Mouse (Mus musculus) adrenal gland, postnatal 4 days (tissue): ENCODE measurements around the gene Spsb4. TPM values are rescaled to one million over a fixed set of nuclear protein-coding genes. Genes with fewer than 3 reads are reported as not detected.
"Not testable (repeated sequence)": the region's sequence is repeated elsewhere in the genome, so short reads cannot be mapped to it uniquely, and the experiment has no call there.

Experiments
- DNase-seq, 2 experiments: peaks; one replicate each; pipeline ENCODE4 v3.0.0; 2021 to 2022; ENCODE audit warnings: low spot score in 2 of 2, mixed read lengths in 2 of 2
- total RNA-seq, 2 experiments: library from RNA; stranded (reverse); gene quantifications; 2 replicates each; pipeline ENCODE4 v1.2.3; 2021

Spsb4 gene
- total RNA-seq, 2 experiments from 2014 or later, result 4.5 to 10.1 TPM

DNA sequence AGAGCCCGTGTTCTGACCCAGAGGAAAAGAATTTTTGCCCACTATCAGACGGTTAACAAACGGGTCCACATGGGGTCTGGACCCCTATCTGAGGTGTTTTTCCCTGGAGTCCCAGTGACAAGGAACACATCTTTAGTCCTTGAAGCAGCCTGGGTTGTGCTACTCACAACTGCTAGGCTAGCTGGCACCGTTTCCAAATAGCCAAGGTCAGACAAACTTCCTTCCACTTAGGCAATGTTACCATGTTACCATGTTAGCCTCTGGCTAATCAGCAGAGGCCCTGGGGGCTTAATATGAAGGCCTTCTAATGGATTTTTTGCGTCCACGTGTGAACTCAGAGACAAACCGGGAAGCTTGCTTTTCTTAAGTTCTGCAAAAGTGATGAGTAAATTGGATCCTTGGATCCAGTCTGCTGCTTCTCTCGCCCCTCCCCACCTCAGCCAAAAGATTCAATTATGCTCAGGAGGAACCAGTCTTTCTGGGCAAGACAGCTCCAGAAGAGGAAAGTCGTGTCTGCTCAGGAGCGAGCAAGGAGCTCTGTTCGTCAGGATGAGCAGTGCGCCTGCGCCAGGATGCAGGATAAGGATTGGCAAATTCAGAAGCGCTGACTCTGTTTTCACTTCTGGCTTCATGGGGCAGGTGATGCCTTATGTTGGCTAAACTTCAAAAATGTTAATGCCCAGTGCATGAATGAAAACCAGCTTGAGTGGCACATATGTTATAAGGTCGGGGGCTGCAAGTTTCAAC is 64.4 kb downstream of the Spsb4 start:
- no peak for DNase-seq

- no peak for DNase-seq
These were observed 65.2 kb downstream of the Spsb4 start for GRCm38 (mm10) chr9:96953443-96953842.

GRCm38 (mm10) chr9:96952310-96952975 is 66.2 kb downstream of the Spsb4 start:
- no peak for DNase-seq

GRCm38 (mm10) chr9:96949551-96949950 is 69.1 kb downstream of the Spsb4 start:
- DNase-seq, result no peak

- no peak for DNase-seq
These were observed 70.1 kb downstream of the Spsb4 start for GRCm38 (mm10) chr9:96948546-96948945.

DNA sequence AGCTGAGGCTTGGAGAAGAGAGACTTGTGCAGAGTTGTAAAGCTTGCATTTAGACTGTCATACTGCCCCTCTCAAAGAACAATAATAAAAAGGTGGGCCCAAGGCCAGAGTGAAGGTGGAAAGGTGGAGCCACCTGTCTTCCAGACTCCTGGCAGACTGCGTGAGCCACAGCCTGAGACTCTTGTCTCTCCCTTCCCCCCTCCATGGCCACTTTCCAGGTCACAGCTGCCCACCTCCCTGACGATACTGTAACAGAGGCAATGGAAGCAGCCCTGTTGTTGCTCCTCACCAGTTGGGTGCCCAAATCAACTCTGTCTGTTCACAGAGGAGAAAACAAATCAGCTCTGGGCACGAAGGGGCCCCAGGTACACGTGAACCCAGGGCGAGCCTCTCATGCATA is 71.5 kb downstream of the Spsb4 start:
- no peak for DNase-seq

GRCm38 (mm10) chr9:96944517-96944916 is 74.1 kb downstream of the Spsb4 start:
- no peak for DNase-seq

- no peak for DNase-seq
These were observed 75.7 kb downstream of the Spsb4 start for GRCm38 (mm10) chr9:96942975-96943374.

- no peak for DNase-seq
These were observed 79.8 kb downstream of the Spsb4 start for GRCm38 (mm10) chr9:96938887-96939286.

DNA sequence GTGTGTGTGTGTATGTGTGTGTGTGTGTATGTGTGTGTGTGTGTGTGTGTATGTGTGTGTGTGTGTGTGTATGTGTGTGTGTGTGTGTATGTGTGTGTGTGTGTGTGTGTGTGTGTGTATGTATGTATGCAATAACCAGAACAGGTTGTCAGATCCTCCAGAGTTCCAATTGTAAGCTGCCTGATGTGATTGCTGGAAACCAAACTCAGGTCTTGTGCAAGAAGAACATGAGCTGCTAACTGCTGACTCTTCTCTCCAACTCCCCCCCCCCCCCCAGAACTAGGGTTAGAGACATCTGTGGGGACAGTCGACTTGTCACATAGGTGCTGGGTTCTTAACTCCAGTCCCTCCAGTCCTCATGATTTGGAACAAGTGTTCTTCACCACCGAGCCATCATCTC is 82.2 kb downstream of the Spsb4 start:
- DNase-seq, result not testable (repeated sequence)

GRCm38 (mm10) chr9:96935556-96936300 is 82.9 kb downstream of the Spsb4 start:
- DNase-seq, result no peak

GRCm38 (mm10) chr9:96934816-96935215 is 83.8 kb downstream of the Spsb4 start:
- DNase-seq, result no peak

- DNase-seq, result no peak
These were observed 85.9 kb downstream of the Spsb4 start for GRCm38 (mm10) chr9:96932751-96933150.

DNA sequence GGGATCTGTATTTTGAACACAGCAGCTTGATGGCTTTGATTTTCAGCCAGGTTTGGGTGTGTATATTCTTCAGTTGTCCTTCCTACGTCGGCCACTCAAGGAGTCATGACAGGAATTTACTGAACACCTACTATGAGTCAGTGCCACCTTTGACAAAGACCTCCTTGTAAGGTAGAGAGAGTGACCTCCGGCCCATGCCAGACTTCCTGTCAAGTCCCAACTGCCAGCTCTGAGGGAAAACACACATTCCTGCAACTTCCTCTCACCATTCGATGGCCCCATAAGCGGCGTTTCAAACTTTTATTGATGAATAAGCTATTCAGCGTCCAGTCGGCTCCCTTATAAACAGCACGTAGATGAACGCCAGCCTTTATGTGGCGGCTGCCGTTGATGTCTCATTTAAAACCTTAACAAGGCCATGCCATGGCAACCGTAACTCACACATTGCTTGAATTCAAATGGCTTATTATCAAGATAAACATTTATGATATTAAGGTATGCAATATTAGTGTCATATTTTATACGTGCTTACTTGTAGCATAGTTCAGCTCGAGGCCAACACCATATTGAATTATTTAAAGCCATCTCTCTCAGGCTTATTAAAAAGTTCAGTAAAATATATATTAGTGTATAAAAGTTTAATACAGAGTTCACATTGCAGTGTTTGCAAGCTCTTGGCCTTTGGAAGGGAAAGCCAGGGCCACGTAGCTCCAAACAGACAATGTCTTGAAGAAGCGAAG is 94.9 kb downstream of the Spsb4 start:
- DNase-seq, result no peak

DNA sequence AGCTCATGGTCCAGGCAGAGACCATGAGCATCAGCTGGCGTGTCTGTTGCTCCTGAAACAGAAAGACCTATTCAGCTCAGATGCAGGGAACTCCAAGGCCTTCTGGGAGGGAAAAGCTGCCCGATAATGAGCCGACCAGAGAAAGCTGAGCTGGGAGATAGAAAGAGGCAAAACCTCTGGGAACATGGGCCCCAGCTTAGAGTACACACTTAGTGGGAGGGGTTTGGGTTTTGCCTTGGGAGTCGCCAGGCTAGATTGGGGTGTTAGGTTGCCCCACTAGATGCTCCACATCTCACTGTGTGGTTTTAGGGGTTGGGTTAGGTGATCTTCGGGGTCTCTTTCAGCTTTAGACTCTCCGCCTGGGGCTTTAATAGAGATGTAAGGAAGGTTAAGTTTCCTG is 95.5 kb downstream of the Spsb4 start:
- DNase-seq, result no peak

DNA sequence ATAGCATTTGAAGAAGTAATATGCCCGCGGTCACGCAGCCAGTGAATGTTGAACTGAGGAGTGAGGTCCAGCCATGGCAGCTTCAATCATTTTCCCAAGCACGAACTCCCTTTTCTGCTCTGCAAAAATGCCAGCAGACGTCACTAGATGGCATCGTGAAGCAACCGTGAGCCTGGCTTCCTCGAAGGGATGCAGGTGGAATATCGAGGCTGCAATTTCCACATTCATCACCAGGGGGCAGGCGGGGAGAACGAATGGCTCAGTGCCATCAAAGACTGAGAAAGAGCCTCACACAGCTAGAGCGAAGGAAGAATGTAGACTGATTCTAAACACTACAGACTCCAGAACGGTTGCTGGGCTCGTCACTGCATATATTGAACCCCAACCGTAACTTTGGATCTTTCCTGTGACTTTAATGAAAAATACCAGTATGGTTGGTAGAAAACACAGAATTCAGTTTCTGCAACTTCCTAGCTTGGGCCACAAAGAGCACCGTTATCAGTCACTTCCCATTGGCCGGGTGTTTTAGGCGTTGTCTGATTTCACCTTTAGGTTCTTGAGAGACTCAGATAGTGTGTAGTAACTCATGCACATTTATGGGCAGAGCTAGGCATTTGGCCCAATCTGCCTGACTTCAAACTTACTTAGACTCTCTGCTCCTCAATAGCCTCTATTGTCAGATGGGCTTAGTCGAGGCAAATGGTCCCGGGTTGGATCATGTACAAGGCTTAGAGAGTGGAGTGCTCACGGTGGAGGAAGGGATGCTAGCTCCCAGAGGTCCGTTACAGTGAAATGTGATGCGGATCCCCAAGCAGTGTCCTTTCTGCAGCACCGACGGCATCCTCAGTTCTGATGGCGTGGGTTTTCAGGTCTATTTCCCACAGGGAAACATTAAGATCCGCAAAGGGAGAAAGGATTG is 101.8 kb downstream of the Spsb4 start:
- DNase-seq, result peak; percentile 79 to 85

GRCm38 (mm10) chr9:96916076-96916475 is 102.6 kb downstream of the Spsb4 start:
- DNase-seq, result no peak

DNA sequence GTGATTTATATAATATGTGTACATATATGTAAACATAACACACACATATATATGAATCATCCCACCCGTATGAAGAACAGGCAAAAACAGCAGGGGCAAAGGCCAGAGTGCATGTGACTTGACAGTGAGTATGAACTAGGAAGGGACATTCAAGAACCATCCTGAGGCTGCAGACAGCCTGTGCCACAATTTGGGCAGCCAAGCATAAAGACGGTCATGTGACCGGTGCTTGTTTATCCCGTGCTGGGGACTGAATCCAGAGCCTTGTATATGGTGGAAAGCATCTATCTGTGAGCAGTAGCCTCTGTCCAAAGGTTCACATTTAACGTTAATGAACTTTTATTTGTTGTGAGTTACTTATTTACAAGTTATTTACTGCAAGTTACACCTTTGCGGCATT is 103.8 kb downstream of the Spsb4 start:
- no peak for DNase-seq

GRCm38 (mm10) chr9:96914005-96914404 is 104.6 kb downstream of the Spsb4 start:
- no peak for DNase-seq

- no peak for DNase-seq
These were observed 109.1 kb downstream of the Spsb4 start for GRCm38 (mm10) chr9:96909503-96909902.
